Mouse (Mus musculus): ENCODE measurements around the gene Gm17535. TPM values are rescaled to one million over a fixed set of nuclear protein-coding genes. Genes with fewer than 3 reads are reported as not detected.
"Not testable (repeated sequence)": the region's sequence is repeated elsewhere in the genome, so short reads cannot be mapped to it uniquely, and the experiment has no call there.

The Gm17535 gene
- polyA plus RNA-seq (2012; rRNA removed), result not detected in 2 replicates

- not testable (repeated sequence) for H3K4me1 ChIP-seq (ENCODE audit: control insufficient read depth, insufficient read depth, low read length); H3K27me3 ChIP-seq (replicated peaks; ENCODE audit: control insufficient read depth, insufficient read depth, low read length); H3K27ac ChIP-seq (ENCODE audit: insufficient read depth, low read depth, low read length); DNase-seq; H3K36me3 ChIP-seq (ENCODE audit: control insufficient read depth, insufficient read depth, low read length); H3K4me3 ChIP-seq (ENCODE audit: insufficient read depth, low read depth, low read length)
- WGBS, result 47% methylated on average over 1 of the region's 8 CpGs
These were observed at the start of gene Gm17535 for GRCm38 (mm10) chr9:3034299-3034698. Gene Gm17535, plus strand, starts transcription at chr9:3034599.

GRCm38 (mm10) chr9:3000445-3000972, 33.9 kb upstream of the Gm17535 start, which contains the start of gene Gm10722:
Gene Gm10722, plus strand, starts transcription at chr9:3000922.
- H3K27me3 ChIP-seq (replicated peaks; ENCODE audit: control insufficient read depth, insufficient read depth, low read length); H3K4me1 ChIP-seq (ENCODE audit: control insufficient read depth, insufficient read depth, low read length); H3K36me3 ChIP-seq (ENCODE audit: control insufficient read depth, insufficient read depth, low read length); H3K27ac ChIP-seq (ENCODE audit: insufficient read depth, low read depth, low read length); H3K4me3 ChIP-seq (ENCODE audit: insufficient read depth, low read depth, low read length): not testable (repeated sequence)
- peak; percentile 41 for DNase-seq
- 76% methylated on average over 12 of the region's 12 CpGs for WGBS

- not testable (repeated sequence) for H3K4me1 ChIP-seq (ENCODE audit: control insufficient read depth, insufficient read depth, low read length); H3K4me3 ChIP-seq (ENCODE audit: insufficient read depth, low read depth, low read length); H3K27me3 ChIP-seq (replicated peaks; ENCODE audit: control insufficient read depth, insufficient read depth, low read length); H3K36me3 ChIP-seq (ENCODE audit: control insufficient read depth, insufficient read depth, low read length); H3K27ac ChIP-seq (ENCODE audit: insufficient read depth, low read depth, low read length)
- 70% methylated on average over 8 of the region's 8 CpGs for WGBS
- peak; percentile 50 for DNase-seq
These were observed 33.4 kb upstream of the Gm17535 start for GRCm38 (mm10) chr9:3001006-3001405.

GRCm38 (mm10) chr9:3001948-3002659, 32.3 kb upstream of the Gm17535 start:
- H3K4me1 ChIP-seq (ENCODE audit: control insufficient read depth, insufficient read depth, low read length); H3K36me3 ChIP-seq (ENCODE audit: control insufficient read depth, insufficient read depth, low read length); H3K27me3 ChIP-seq (replicated peaks; ENCODE audit: control insufficient read depth, insufficient read depth, low read length); H3K4me3 ChIP-seq (ENCODE audit: insufficient read depth, low read depth, low read length); H3K27ac ChIP-seq (ENCODE audit: insufficient read depth, low read depth, low read length): not testable (repeated sequence)
- WGBS, result 72% methylated on average over 9 of the region's 11 CpGs
- DNase-seq, result peak; percentile 99

DNA sequence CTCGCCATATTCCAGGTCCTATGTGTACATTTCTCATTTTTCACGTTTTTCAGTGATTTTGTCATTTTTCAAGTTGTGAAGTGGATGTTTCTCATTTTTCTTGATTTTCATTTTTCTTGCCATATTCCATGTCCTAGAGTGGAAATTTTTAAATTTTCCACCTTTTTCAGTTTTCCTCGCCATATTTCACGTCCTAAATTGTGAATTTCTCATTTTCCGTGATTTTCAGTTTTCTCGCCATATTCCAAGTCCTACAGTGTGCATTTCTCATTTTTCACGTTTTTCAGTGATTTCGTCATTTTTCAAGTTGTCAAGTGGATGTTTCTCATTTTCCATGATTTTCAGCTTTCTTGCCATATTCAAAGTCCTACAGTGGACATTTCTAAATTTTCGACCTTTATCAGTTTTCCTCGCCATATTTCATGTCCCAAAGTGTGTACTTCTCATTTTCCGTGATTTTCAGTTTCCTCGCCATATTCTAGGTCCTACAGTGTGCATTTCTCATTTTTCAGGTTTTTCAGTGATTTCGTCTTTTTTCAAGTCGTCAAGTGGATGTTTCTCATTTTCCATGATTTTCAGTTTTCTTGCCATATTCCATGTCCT, 31.5 kb upstream of the Gm17535 start, which contains the start of gene Gm11168:
Gene Gm11168 (plus strand): TSS at position 553 of the 603 bp plus-strand sequence.
- not testable (repeated sequence) for DNase-seq; H3K27me3 ChIP-seq (replicated peaks; ENCODE audit: control insufficient read depth, insufficient read depth, low read length); H3K36me3 ChIP-seq (ENCODE audit: control insufficient read depth, insufficient read depth, low read length); H3K4me1 ChIP-seq (ENCODE audit: control insufficient read depth, insufficient read depth, low read length); H3K27ac ChIP-seq (ENCODE audit: insufficient read depth, low read depth, low read length); H3K4me3 ChIP-seq (ENCODE audit: insufficient read depth, low read depth, low read length)
- 79% methylated on average over 6 of the region's 14 CpGs for WGBS

GRCm38 (mm10) chr9:3006179-3006578, 28.2 kb upstream of the Gm17535 start:
- H3K27me3 ChIP-seq (replicated peaks; ENCODE audit: control insufficient read depth, insufficient read depth, low read length); H3K4me3 ChIP-seq (ENCODE audit: insufficient read depth, low read depth, low read length); DNase-seq; H3K36me3 ChIP-seq (ENCODE audit: control insufficient read depth, insufficient read depth, low read length); H3K27ac ChIP-seq (ENCODE audit: insufficient read depth, low read depth, low read length); H3K4me1 ChIP-seq (ENCODE audit: control insufficient read depth, insufficient read depth, low read length): not testable (repeated sequence)
- 81% methylated on average over 1 of the region's 5 CpGs for WGBS

- not testable (repeated sequence) for H3K36me3 ChIP-seq (ENCODE audit: control insufficient read depth, insufficient read depth, low read length); H3K4me1 ChIP-seq (ENCODE audit: control insufficient read depth, insufficient read depth, low read length); H3K4me3 ChIP-seq (ENCODE audit: insufficient read depth, low read depth, low read length); H3K27ac ChIP-seq (ENCODE audit: insufficient read depth, low read depth, low read length); H3K27me3 ChIP-seq (replicated peaks; ENCODE audit: control insufficient read depth, insufficient read depth, low read length)
- WGBS, result 73% methylated on average over 8 of the region's 8 CpGs
- DNase-seq, result peak; percentile 94
These were observed 27.8 kb upstream of the Gm17535 start for GRCm38 (mm10) chr9:3006636-3007035.

DNA sequence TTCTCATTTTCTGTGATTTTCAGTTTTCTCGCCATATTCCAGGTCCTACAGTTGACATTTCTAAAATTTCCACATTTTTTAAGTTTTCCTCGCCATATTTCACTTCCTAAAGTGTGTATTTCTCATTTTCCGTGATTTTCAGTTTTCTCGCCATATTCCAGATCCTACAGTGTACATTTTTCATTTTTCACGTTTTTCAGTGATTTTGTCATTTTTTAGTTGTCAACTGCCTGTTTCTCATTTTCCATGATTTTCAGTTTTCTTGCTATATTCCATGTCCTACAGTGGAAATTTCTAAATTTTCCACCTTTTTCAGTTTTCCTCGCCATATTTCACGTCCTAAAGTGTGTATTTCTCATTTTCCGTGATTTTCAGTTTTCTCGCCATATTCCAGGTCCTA, 27.1 kb upstream of the Gm17535 start:
- 79% methylated on average over 8 of the region's 9 CpGs for WGBS
- H3K4me3 ChIP-seq (ENCODE audit: insufficient read depth, low read depth, low read length); H3K27ac ChIP-seq (ENCODE audit: insufficient read depth, low read depth, low read length): not testable (repeated sequence)

DNA sequence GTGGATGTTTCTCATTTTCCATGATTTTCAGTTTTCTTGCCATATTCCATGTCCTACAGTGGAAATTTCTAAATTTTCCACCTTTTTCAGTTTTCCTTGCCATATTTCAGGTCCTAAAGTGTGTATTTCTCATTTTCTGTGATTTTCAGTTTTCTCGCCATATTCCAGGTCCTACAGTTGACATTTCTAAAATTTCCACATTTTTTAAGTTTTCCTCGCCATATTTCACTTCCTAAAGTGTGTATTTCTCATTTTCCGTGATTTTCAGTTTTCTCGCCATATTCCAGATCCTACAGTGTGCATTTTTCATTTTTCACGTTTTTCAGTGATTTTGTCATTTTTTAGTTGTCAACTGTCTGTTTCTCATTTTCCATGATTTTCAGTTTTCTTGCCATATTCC, 25.1 kb upstream of the Gm17535 start:
- no CpG with 5 or more reads among the region's 5 CpGs for WGBS
- not testable (repeated sequence) for H3K27ac ChIP-seq (ENCODE audit: insufficient read depth, low read depth, low read length)

More for the DNA sequence above, 27.1 kb upstream of the Gm17535 start:
- H3K36me3 ChIP-seq (ENCODE audit: control insufficient read depth, insufficient read depth, low read length); H3K27me3 ChIP-seq (replicated peaks; ENCODE audit: control insufficient read depth, insufficient read depth, low read length); DNase-seq; H3K4me1 ChIP-seq (ENCODE audit: control insufficient read depth, insufficient read depth, low read length): not testable (repeated sequence)

GRCm38 (mm10) chr9:3012054-3012621, 22.3 kb upstream of the Gm17535 start:
- 84% methylated on average over 3 of the region's 7 CpGs for WGBS
- H3K27ac ChIP-seq (ENCODE audit: insufficient read depth, low read depth, low read length); H3K4me1 ChIP-seq (ENCODE audit: control insufficient read depth, insufficient read depth, low read length); H3K4me3 ChIP-seq (ENCODE audit: insufficient read depth, low read depth, low read length); DNase-seq; H3K27me3 ChIP-seq (replicated peaks; ENCODE audit: control insufficient read depth, insufficient read depth, low read length); H3K36me3 ChIP-seq (ENCODE audit: control insufficient read depth, insufficient read depth, low read length): not testable (repeated sequence)

More for the DNA sequence above, 25.1 kb upstream of the Gm17535 start:
- not testable (repeated sequence) for H3K36me3 ChIP-seq (ENCODE audit: control insufficient read depth, insufficient read depth, low read length); DNase-seq; H3K4me3 ChIP-seq (ENCODE audit: insufficient read depth, low read depth, low read length); H3K4me1 ChIP-seq (ENCODE audit: control insufficient read depth, insufficient read depth, low read length); H3K27me3 ChIP-seq (replicated peaks; ENCODE audit: control insufficient read depth, insufficient read depth, low read length)

DNA sequence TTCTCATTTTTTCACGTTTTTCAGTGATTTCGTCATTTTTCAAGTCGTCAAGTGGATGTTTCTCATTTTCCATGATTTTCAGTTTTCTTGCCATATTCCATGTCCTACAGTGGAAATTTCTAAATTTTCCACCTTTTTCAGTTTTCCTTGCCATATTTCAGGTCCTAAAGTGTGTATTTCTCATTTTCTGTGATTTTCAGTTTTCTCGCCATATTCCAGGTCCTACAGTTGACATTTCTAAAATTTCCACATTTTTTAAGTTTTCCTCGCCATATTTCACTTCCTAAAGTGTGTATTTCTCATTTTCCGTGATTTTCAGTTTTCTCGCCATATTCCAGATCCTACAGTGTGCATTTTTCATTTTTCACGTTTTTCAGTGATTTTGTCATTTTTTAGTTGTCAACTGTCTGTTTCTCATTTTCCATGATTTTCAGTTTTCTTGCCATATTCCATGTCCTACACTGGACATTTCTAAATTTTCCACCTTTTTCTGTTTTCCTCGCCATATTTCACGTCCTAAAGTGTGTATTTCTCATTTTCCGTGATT, 21.6 kb upstream of the Gm17535 start, which contains the start of gene Gm10721:
Gene Gm10721 (plus strand): TSS at position 408 of the 547 bp plus-strand sequence.
- DNase-seq; H3K27me3 ChIP-seq (replicated peaks; ENCODE audit: control insufficient read depth, insufficient read depth, low read length); H3K27ac ChIP-seq (ENCODE audit: insufficient read depth, low read depth, low read length); H3K4me1 ChIP-seq (ENCODE audit: control insufficient read depth, insufficient read depth, low read length); H3K4me3 ChIP-seq (ENCODE audit: insufficient read depth, low read depth, low read length); H3K36me3 ChIP-seq (ENCODE audit: control insufficient read depth, insufficient read depth, low read length): not testable (repeated sequence)
- no CpG with 5 or more reads among the region's 11 CpGs for WGBS

Measured in kidney, adult 2 months (tissue).